Mouse (Mus musculus) ES-E14 (cell line): Measurements from ENCODE around the gene Hist1h4j.
A peak's percentile ranks its signal among the peaks of the same experiment; 100 is the strongest.

Experiments
- CHD2 ChIP-seq: IDR thresholded peaks from 2 replicates; pipeline ENCODE4 v1.6.1; 2014; ENCODE audit warnings: mild to moderate bottlenecking, low read depth, low read length, inconsistent platforms
- MAFK ChIP-seq: IDR thresholded peaks from 2 replicates; pipeline ENCODE4 v1.6.1; 2014; ENCODE audit warnings: mild to moderate bottlenecking, low read depth, low read length, inconsistent platforms; ENCODE audit not compliant: insufficient read depth
- ZC3H11A ChIP-seq: IDR thresholded peaks from 2 replicates; pipeline ENCODE4 v1.6.1; 2012; ENCODE audit warnings: low read depth, mild to moderate bottlenecking, inconsistent platforms, low read length, borderline replicate concordance

DNA sequence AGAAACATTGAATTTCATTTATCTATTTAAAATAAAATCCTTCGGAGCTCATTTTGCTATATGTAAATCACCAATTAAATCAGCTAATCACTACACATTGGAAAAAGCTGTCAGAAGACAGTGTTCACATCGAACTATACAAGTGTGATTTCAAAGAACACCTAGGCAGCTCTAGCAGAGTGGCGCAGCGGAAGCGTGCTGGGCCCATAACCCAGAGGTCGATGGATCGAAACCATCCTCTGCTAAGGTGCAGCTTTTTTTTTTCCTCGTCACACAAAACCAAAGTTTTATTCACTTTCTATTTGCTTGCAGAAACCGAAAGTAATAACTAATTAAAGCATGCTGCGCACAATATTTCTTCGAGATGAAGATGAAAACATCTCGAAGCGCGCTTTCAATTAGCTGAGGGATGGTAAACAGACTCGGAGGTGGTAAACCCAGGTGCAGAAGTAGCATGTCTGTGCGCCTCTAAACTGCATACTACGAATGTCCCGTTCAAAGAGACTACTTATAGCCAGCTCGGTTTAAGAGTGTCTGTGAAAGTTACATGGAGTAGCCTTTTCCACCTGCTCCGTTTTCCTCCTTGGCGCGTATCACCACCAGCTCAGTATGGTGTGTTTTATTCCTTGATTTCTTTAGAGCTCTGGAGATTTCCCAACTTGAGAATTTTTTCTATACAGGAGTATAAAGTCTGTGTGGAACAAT, 23.9 kb upstream of the Hist1h4j start:
- peak; percentile 83 for TF ChIP-seq MAFK
- TF ChIP-seq CHD2, result no peak
- no peak for TF ChIP-seq ZC3H11A
